Mouse (Mus musculus) ES-Bruce4 (cell line): ENCODE results near the gene Fank1.

Source experiments
- EP300 ChIP-seq: IDR thresholded peaks from 2 replicates; pipeline ENCODE4 v1.6.1; 2011; ENCODE audit warnings: low read depth, low read length; ENCODE audit not compliant: insufficient read depth
- POLR2A ChIP-seq: IDR thresholded peaks from one replicate; pipeline ENCODE4 v1.8.1; 2011; ENCODE audit warnings: low read length; ENCODE audit not compliant: insufficient read depth

DNA sequence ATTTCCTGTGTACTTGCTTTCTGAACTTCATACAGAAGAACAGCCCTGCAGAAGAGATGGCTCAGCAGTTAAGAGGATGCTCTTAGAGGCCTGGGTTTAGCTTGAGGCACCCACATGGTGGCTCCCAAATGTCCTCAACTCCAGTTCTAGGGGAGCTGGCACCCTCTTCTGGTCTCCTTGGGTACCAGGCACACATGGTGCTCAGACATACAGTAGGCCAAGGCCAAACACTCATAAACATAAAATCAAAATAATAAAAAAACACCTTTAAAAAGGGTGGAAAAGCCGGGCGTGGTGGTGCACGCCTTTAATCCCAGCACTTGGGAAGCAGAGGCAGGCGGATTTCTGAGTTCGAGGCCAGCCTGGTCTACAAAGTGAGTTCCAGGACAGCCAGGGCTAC, 17.9 kb upstream of the Fank1 start:
- no peak for TF ChIP-seq EP300
- TF ChIP-seq POLR2A: no peak
